In the genomic region with DNA sequence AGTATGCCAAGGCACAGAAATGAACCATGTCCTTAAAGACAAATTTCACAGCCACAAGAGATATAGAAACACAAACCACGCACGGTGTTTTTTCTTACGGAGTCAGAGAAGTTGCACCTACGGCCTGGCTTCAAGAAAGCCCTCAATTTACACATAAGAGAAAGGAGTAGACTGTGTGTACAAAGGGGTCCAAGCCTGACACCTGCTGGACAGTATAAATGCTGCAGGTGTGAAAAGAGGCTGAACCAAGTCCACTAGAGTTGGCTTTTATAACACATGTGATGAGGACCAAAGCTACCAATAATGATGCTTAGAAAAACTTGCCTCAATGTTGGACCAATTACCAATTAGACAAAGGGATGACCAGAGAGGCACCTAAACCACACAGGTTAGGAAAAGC, we compare ENCODE assay signal across 8 mouse cellular contexts. TPM values are rescaled to one million over a fixed set of nuclear protein-coding genes. Genes with fewer than 3 reads are reported as not detected.
DNase-seq lines count a peak whose midpoint lies in the region; ATAC-seq and TF ChIP-seq lines count a peak whose summit lies in the region.

No protein-coding gene starts in this region.

- H3K9me3 ChIP-seq in ES-Bruce4 (replicated peaks; ENCODE audit: control insufficient read depth, insufficient read depth, low read length, poor library complexity, severe bottlenecking) = no peaks in the 10 kb centered on the region
- H3K9me3 ChIP-seq in forebrain, postnatal 0 days (ENCODE audit: low read length) = no peaks in the 10 kb centered on the region
- H3K9me3 ChIP-seq in kidney, embryonic 16.5 days (ENCODE audit: low read length) = no peaks in the 10 kb centered on the region
- no peaks in the 10 kb centered on the region for H3K9me3 ChIP-seq in liver, postnatal 0 days (ENCODE audit: low read length)
- H3K9me3 ChIP-seq in neural tube, embryonic 15.5 days (replicated peaks) = no peaks in the 10 kb centered on the region

- ATAC-seq in forebrain, postnatal 0 days = peak; percentile 28; the same call in 1 of the 2 replicates
- ATAC-seq in kidney, embryonic 16.5 days (ENCODE audit: low FRiP score, low TSS enrichment) = no peak
- no peak for ATAC-seq in liver, postnatal 0 days
- ATAC-seq in neural tube, embryonic 15.5 days (ENCODE audit: low FRiP score) = peak; percentile 48; the same call in 1 of the 2 replicates

- TF ChIP-seq CTCF in ES-Bruce4 (IDR thresholded peaks at IDR 0.05; ENCODE audit: low read depth, low read length) = peak; percentile 4
- TF ChIP-seq CTCF in forebrain, postnatal 0 days (IDR thresholded peaks at IDR 0.05; ENCODE audit: low read depth) = peak; percentile 78
- TF ChIP-seq CTCF in liver, postnatal 0 days (IDR thresholded peaks at IDR 0.05; ENCODE audit: low read depth) = peak; percentile 86

- peaks cover 7% of the 10 kb centered on the region for H3K36me3 ChIP-seq in ES-Bruce4 (ENCODE audit: control insufficient read depth, insufficient read depth, low read length, poor library complexity, severe bottlenecking)
- peaks cover 16% of the 10 kb centered on the region for H3K36me3 ChIP-seq in forebrain, postnatal 0 days (ENCODE audit: insufficient read depth)
- 0 out of 2 replicates have a peak, but pooled peaks cover 14% of the 10 kb centered on the region for H3K36me3 ChIP-seq in kidney, embryonic 16.5 days (ENCODE audit: insufficient read depth, low read length)
- peaks cover 6% of the 10 kb centered on the region for H3K36me3 ChIP-seq in liver, postnatal 0 days (replicated peaks; ENCODE audit: insufficient read depth, low read length)
- peaks cover 11% of the 10 kb centered on the region for H3K36me3 ChIP-seq in neural tube, embryonic 15.5 days

- 24% methylated on average over 4 of the region's 4 CpGs for WGBS in forebrain, postnatal 0 days
- WGBS in kidney, embryonic 16.5 days = 40% methylated on average over 4 of the region's 4 CpGs
- 46% methylated on average over 4 of the region's 4 CpGs for WGBS in liver, postnatal 0 days (ENCODE audit: insufficient replicate concordance)
- WGBS in neural tube, embryonic 15.5 days = 49% methylated on average over 4 of the region's 4 CpGs

- no peaks in the 10 kb centered on the region for H3K27me3 ChIP-seq in ES-Bruce4 (ENCODE audit: control insufficient read depth, insufficient read depth, low read length, poor library complexity, severe bottlenecking)
- H3K27me3 ChIP-seq in forebrain, postnatal 0 days (ENCODE audit: insufficient read depth, low read length) = no peaks in the 10 kb centered on the region
- H3K27me3 ChIP-seq in kidney, embryonic 16.5 days (ENCODE audit: insufficient read depth, low read length) = no peaks in the 10 kb centered on the region
- no peaks in the 10 kb centered on the region for H3K27me3 ChIP-seq in liver, postnatal 0 days (ENCODE audit: insufficient read depth, low read length)
- H3K27me3 ChIP-seq in neural tube, embryonic 15.5 days (replicated peaks) = no peaks in the 10 kb centered on the region

- DNase-seq in 416B (ENCODE audit: low read depth) = peak; percentile 83
- DNase-seq in cerebellum, adult 11 months = peak; percentile 53
- DNase-seq in forebrain, postnatal 0 days = peak; percentile 76
- peak; percentile 65 for DNase-seq in liver, postnatal 0 days
- peak; percentile 50 to 57 for DNase-seq in thymus, postnatal 36 days

- H3K4me2 ChIP-seq in forebrain, postnatal 0 days (ENCODE audit: low read depth) = no peak overlapping the region
- no peak overlapping the region for H3K4me2 ChIP-seq in kidney, embryonic 16.5 days (replicated peaks; ENCODE audit: low read depth, low read length)
- no peak overlapping the region for H3K4me2 ChIP-seq in liver, postnatal 0 days (ENCODE audit: low read depth, low read length)
- H3K4me2 ChIP-seq in neural tube, embryonic 15.5 days = peak overlapping the region; percentile 28; the same call in 1 of the 2 replicates

- H3K4me1 ChIP-seq in ES-Bruce4 (ENCODE audit: control insufficient read depth, insufficient read depth, low read length) = peaks cover 2% of the 10 kb centered on the region
- H3K4me1 ChIP-seq in forebrain, postnatal 0 days (ENCODE audit: insufficient read depth) = peaks cover 3% of the 10 kb centered on the region; the same call in 1 of the 2 replicates
- peaks cover 17% of the 10 kb centered on the region for H3K4me1 ChIP-seq in kidney, embryonic 16.5 days (ENCODE audit: insufficient read depth, low read length)
- peaks cover 6% of the 10 kb centered on the region for H3K4me1 ChIP-seq in liver, postnatal 0 days (ENCODE audit: insufficient read depth)
- H3K4me1 ChIP-seq in neural tube, embryonic 15.5 days = peaks cover 33% of the 10 kb centered on the region

- no peak overlapping the region for H3K4me3 ChIP-seq in ES-Bruce4 (ENCODE audit: low read depth, low read length)
- no peak overlapping the region for H3K4me3 ChIP-seq in forebrain, postnatal 0 days (ENCODE audit: low read depth, low read length)
- no peak overlapping the region for H3K4me3 ChIP-seq in kidney, embryonic 16.5 days (ENCODE audit: low read length)
- H3K4me3 ChIP-seq in liver, postnatal 0 days (ENCODE audit: low read depth, low read length) = no peak overlapping the region
- no peak overlapping the region for H3K4me3 ChIP-seq in neural tube, embryonic 15.5 days (replicated peaks)

- no peak overlapping the region for H3K27ac ChIP-seq in ES-Bruce4 (ENCODE audit: insufficient read depth, low read length)
- no peak overlapping the region for H3K27ac ChIP-seq in forebrain, postnatal 0 days (ENCODE audit: low read depth, low read length)
- H3K27ac ChIP-seq in kidney, embryonic 16.5 days (ENCODE audit: low read length) = no peak overlapping the region
- H3K27ac ChIP-seq in liver, postnatal 0 days (ENCODE audit: low read depth) = no peak overlapping the region
- no peak overlapping the region for H3K27ac ChIP-seq in neural tube, embryonic 15.5 days (replicated peaks)

- no peak overlapping the region for H3K9ac ChIP-seq in ES-Bruce4 (ENCODE audit: low read depth, poor library complexity, severe bottlenecking)
- H3K9ac ChIP-seq in forebrain, postnatal 0 days = no peak overlapping the region
- H3K9ac ChIP-seq in kidney, embryonic 16.5 days (replicated peaks; ENCODE audit: low read length) = 0 out of 2 replicates have a peak overlapping the region, but pooled peaks have one; percentile 16
- H3K9ac ChIP-seq in liver, postnatal 0 days (replicated peaks) = no peak overlapping the region
- no peak overlapping the region for H3K9ac ChIP-seq in neural tube, embryonic 15.5 days (replicated peaks)

- no peak for TF ChIP-seq EP300 in ES-Bruce4 (IDR thresholded peaks at IDR 0.05; ENCODE audit: insufficient read depth, low read depth, low read length)
- TF ChIP-seq EP300 in liver, postnatal 0 days (IDR thresholded peaks at IDR 0.05; ENCODE audit: low read depth) = no peak

- TF ChIP-seq POLR2A in ES-Bruce4 (IDR thresholded peaks at IDR 0.05; ENCODE audit: insufficient read depth, low read length) = no peak

RNA-seq across cellular contexts. Expression of a gene that starts 2.9 kb away (rescaled TPM):
- 31.0 and 33.6 TPM in 2 replicates for polyA plus RNA-seq in ES-Bruce4 (2011; ENCODE audit: insufficient read depth, insufficient read length, low read depth, missing spikeins)
- total RNA-seq in forebrain, postnatal 0 days (2014; rRNA removed) = 25.3 and 27.0 TPM in 2 replicates
- polyA plus RNA-seq in forebrain, postnatal 0 days (2015; fragmentation: Nextera tagmentation; extraction: Ambion mirVana) = 21.6 and 23.4 TPM in 2 replicates
- polyA plus RNA-seq in kidney, embryonic 16.5 days (2015; fragmentation: Nextera tagmentation; extraction: Ambion mirVana) = 25.4 and 27.4 TPM in 2 replicates
- 3.8 and 4.8 TPM in 2 replicates for polyA plus RNA-seq in liver, postnatal 0 days (2015; fragmentation: Nextera tagmentation; extraction: Ambion mirVana)
- polyA plus RNA-seq in neural tube, embryonic 15.5 days (2015; fragmentation: Nextera tagmentation; extraction: Ambion mirVana) = 25.7 and 25.9 TPM in 2 replicates

RNA-seq across cellular contexts. Expression of a gene that starts 34.7 kb away (rescaled TPM):
- 213 and 228 TPM in 2 replicates for polyA plus RNA-seq in ES-Bruce4 (2011; ENCODE audit: insufficient read depth, insufficient read length, low read depth, missing spikeins)
- 84.2 and 89.2 TPM in 2 replicates for total RNA-seq in forebrain, postnatal 0 days (2014; rRNA removed)
- 57.4 and 69.1 TPM in 2 replicates for polyA plus RNA-seq in forebrain, postnatal 0 days (2015; fragmentation: Nextera tagmentation; extraction: Ambion mirVana)
- polyA plus RNA-seq in kidney, embryonic 16.5 days (2015; fragmentation: Nextera tagmentation; extraction: Ambion mirVana) = 86.9 and 88.6 TPM in 2 replicates
- polyA plus RNA-seq in liver, postnatal 0 days (2015; fragmentation: Nextera tagmentation; extraction: Ambion mirVana) = 40.7 and 57.3 TPM in 2 replicates
- 61.6 and 79.9 TPM in 2 replicates for polyA plus RNA-seq in neural tube, embryonic 15.5 days (2015; fragmentation: Nextera tagmentation; extraction: Ambion mirVana)

Comparison
In these comparisons a context has a peak if more than half of its experiments do, and no peak if none do; other contexts are left out.
1. CTCF ChIP-seq: peak in every context shown above with its lines; median percentile 86 in liver, postnatal 0 days; 78 in forebrain, postnatal 0 days; 4 in ES-Bruce4.
2. ATAC-seq: peak in forebrain, postnatal 0 days (single experiment) and neural tube, embryonic 15.5 days (single experiment); none in kidney, embryonic 16.5 days (single experiment) and liver, postnatal 0 days (single experiment).
3. Peak in every context shown above with its lines, with median percentiles within 50 percentile points of each other: DNase-seq.